Comparison of ENCODE assay signal across 8 mouse cellular contexts in the genomic region with DNA sequence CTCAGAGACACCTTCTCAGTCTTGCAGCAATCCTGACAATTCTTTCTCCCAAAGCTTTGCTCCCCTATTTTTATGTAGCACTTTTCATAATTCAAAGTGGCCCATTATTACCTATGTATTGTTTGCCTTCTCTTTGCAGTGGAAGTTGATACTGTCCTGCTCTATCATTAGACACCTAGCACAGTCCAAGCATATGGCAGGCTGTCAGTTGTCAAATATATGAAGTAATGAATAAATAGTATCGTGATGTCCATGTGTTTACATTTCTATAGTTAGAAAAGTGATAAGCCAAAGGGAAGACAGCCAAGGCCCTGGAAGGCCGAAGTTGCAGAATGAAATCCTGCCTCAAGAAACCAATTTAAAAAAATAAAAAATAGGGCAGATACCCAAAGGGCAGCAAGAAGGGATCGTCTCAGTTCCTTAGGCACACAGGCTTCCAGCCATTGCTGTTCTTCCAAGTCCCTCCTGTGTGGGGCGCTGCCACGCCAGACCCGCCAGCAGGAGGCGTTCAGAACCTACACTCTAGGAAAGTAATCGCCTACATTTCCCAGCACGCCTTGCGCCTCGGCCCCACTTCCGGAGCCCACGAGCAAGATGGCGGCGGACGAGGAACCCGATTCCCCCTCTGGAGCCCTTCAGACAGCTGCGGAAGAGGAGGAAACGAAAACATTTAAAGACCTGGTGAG. TPM values are rescaled to one million over a fixed set of nuclear protein-coding genes. Genes with fewer than 3 reads are reported as not detected.
A peak's percentile ranks its signal among the peaks of the same experiment; 100 is the strongest.
DNase-seq lines count a peak whose midpoint lies in the region; ATAC-seq lines count a peak whose summit lies in the region.

A gene (plus strand): TSS at position 565 of the 686 bp plus-strand sequence.

- H3K4me3 ChIP-seq in forebrain, embryonic 14.5 days (ENCODE audit: low read depth, low read length): peak within 1 kb of the TSS; percentile 87
- H3K4me3 ChIP-seq in neural tube, embryonic 15.5 days (replicated peaks): peak within 1 kb of the TSS; percentile 66

- peak within 1 kb of the TSS; percentile 84 for H3K9ac ChIP-seq in forebrain, embryonic 14.5 days (ENCODE audit: low read length)
- peak within 1 kb of the TSS; percentile 67 for H3K9ac ChIP-seq in neural tube, embryonic 15.5 days (replicated peaks)

- intact Hi-C loops in heart, postnatal 14 days (cut with DNase I): no loop called here

- H3K9me3 ChIP-seq in forebrain, embryonic 14.5 days (replicated peaks; ENCODE audit: control insufficient read depth, low read length): no peaks in the 10 kb centered on the region
- no peaks in the 10 kb centered on the region for H3K9me3 ChIP-seq in neural tube, embryonic 15.5 days (replicated peaks)

- H3K27me3 ChIP-seq in forebrain, embryonic 14.5 days (replicated peaks; ENCODE audit: control insufficient read depth, insufficient read depth, low read length): no peaks in the 10 kb centered on the region
- no peaks in the 10 kb centered on the region for H3K27me3 ChIP-seq in neural tube, embryonic 15.5 days (replicated peaks)

- H3K4me1 ChIP-seq in forebrain, embryonic 14.5 days (ENCODE audit: control insufficient read depth, insufficient read depth, low read length): peaks cover 6% of the 10 kb centered on the region
- peaks cover 11% of the 10 kb centered on the region for H3K4me1 ChIP-seq in neural tube, embryonic 15.5 days

- peak; percentile 96 for ATAC-seq in forebrain, embryonic 14.5 days
- peak; percentile 94 for ATAC-seq in neural tube, embryonic 15.5 days (ENCODE audit: low FRiP score)

- no peak within 1 kb of the TSS for H3K27ac ChIP-seq in forebrain, embryonic 14.5 days (ENCODE audit: low read depth, low read length)
- H3K27ac ChIP-seq in neural tube, embryonic 15.5 days (replicated peaks): peak within 1 kb of the TSS; percentile 34; the same call in 1 of the 2 replicates

- peaks cover 27% of the 10 kb centered on the region for H3K36me3 ChIP-seq in forebrain, embryonic 14.5 days (ENCODE audit: control insufficient read depth, insufficient read depth, low read length)
- H3K36me3 ChIP-seq in neural tube, embryonic 15.5 days: peaks cover 27% of the 10 kb centered on the region

- peak within 1 kb of the TSS; percentile 91 for H3K4me2 ChIP-seq in forebrain, embryonic 14.5 days (ENCODE audit: low read length)
- peak within 1 kb of the TSS; percentile 82 for H3K4me2 ChIP-seq in neural tube, embryonic 15.5 days

- peak; percentile 96 for DNase-seq in ES-CJ7 (ENCODE audit: low read depth, low spot score)
- DNase-seq in cerebellum, adult 11 months: peak; percentile 92
- DNase-seq in forebrain, embryonic 14.5 days (ENCODE audit: low spot score): peak; percentile 98
- DNase-seq in heart, postnatal 14 days: peak; percentile 92 to 97
- DNase-seq in layer of hippocampus, adult 11-12 months (ENCODE audit: low spot score): peak; percentile 96
- DNase-seq in lung, adult 18-20 months: peak; percentile 94 to 96
- DNase-seq in testis, postnatal 14 days (ENCODE audit: low spot score): peak; percentile 93

- WGBS in forebrain, embryonic 14.5 days: 7% methylated on average over 19 of the region's 19 CpGs
- 6% methylated on average over 19 of the region's 19 CpGs for WGBS in neural tube, embryonic 15.5 days

RNA-seq across cellular contexts. Expression of the gene that starts here (rescaled TPM):
- 79.8 and 87.1 TPM in 2 replicates for polyA plus RNA-seq in forebrain, embryonic 14.5 days (2014; fragmentation: Nextera tagmentation; extraction: Ambion mirVana)
- 10 to 100 TPM; 39.3 to 43.3 TPM for total RNA-seq in heart, postnatal 14 days (2021)
- polyA plus RNA-seq in neural tube, embryonic 15.5 days (2015; fragmentation: Nextera tagmentation; extraction: Ambion mirVana): 74.6 and 86.6 TPM in 2 replicates
